Comparison of ENCODE assay signal across 24 mouse cellular contexts in genomic region chr10:60227666-60228065, GRCm38 (mm10).
"Had no signal": no experiment of that assay in that cellular context is flagged by ENCODE, and none has a peak within 500 bp of the region (broad histone marks: within the 10 kb centered on the region; RNA-seq: fewer than 3 reads in every experiment).

No protein-coding gene starts in this region.

- H3K27ac ChIP-seq: heart, embryonic 10.5 days; hindbrain, embryonic 10.5 days; hindbrain, embryonic 12.5 days; hindbrain, embryonic 14.5 days; intestine, embryonic 15.5 days; layer of hippocampus, adult 2 months; left cerebral cortex, adult 2 months; limb, embryonic 10.5 days; limb, embryonic 12.5 days; liver, embryonic 13.5 days; liver, embryonic 15.5 days had no signal

- H3K4me3 ChIP-seq: heart, embryonic 10.5 days; heart, embryonic 12.5 days; hindbrain, embryonic 10.5 days; hindbrain, embryonic 12.5 days; intestine, embryonic 15.5 days; layer of hippocampus, adult 2 months; left cerebral cortex, adult 2 months; limb, embryonic 10.5 days; limb, embryonic 12.5 days; liver, embryonic 13.5 days; liver, embryonic 15.5 days had no signal

- H3K36me3 ChIP-seq: heart, embryonic 10.5 days; heart, embryonic 12.5 days; hindbrain, embryonic 10.5 days; hindbrain, embryonic 12.5 days; intestine, embryonic 15.5 days; limb, embryonic 10.5 days; limb, embryonic 12.5 days; liver, embryonic 13.5 days; liver, embryonic 15.5 days had no signal

- DNase-seq: gastrocnemius, postnatal 14 days; gastrocnemius, postnatal 36 days; heart, adult 18-20 months; heart, postnatal 10 days; heart, postnatal 4 days; liver; liver, embryonic 13.5 days; liver, postnatal 0 days had no signal

- H3K27me3 ChIP-seq: hindbrain, embryonic 12.5 days; intestine, embryonic 15.5 days; limb, embryonic 12.5 days; liver, embryonic 13.5 days; liver, embryonic 15.5 days had no signal

- ATAC-seq: forebrain, embryonic 16.5 days; hindbrain, embryonic 16.5 days; inflammation-experienced regulatory T-cells, adult 6 months; intestine, embryonic 15.5 days; intestine, postnatal 0 days; liver, postnatal 0 days had no signal

- H3K4me2 ChIP-seq: heart, embryonic 12.5 days; hindbrain, embryonic 12.5 days; hindbrain, embryonic 14.5 days; intestine, embryonic 15.5 days; limb, embryonic 12.5 days; liver, embryonic 11.5 days; liver, embryonic 13.5 days; liver, embryonic 15.5 days had no signal

- H3K4me1 ChIP-seq: heart, embryonic 10.5 days; heart, embryonic 12.5 days; intestine, embryonic 15.5 days; limb, embryonic 10.5 days; limb, embryonic 12.5 days; liver, embryonic 13.5 days; liver, embryonic 15.5 days had no signal

- H3K9ac ChIP-seq: heart, embryonic 12.5 days; hindbrain, embryonic 12.5 days; hindbrain, embryonic 14.5 days; intestine, embryonic 15.5 days; limb, embryonic 12.5 days; liver, embryonic 13.5 days; liver, embryonic 15.5 days; liver, postnatal 0 days had no signal

- H3K9me3 ChIP-seq: heart, embryonic 10.5 days; heart, embryonic 12.5 days; hindbrain, embryonic 10.5 days; hindbrain, embryonic 12.5 days; intestine, embryonic 15.5 days; limb, embryonic 10.5 days; limb, embryonic 12.5 days; liver, embryonic 13.5 days; liver, embryonic 15.5 days had no signal
